ENCODE assay signal across 11 mouse cellular contexts in genomic region chr19:3930262-3931057, GRCm38 (mm10). TPM values are rescaled to one million over a fixed set of nuclear protein-coding genes. Genes with fewer than 3 reads are reported as not detected.
DNase-seq lines count a peak whose midpoint lies in the region; ATAC-seq and TF ChIP-seq lines count a peak whose summit lies in the region.
"Had no signal": no experiment of that assay in that cellular context is flagged by ENCODE, and none has a peak within 500 bp of the region (broad histone marks: within the 10 kb centered on the region; RNA-seq: fewer than 3 reads in every experiment).

No protein-coding gene starts in this region.

- peak overlapping the region; percentile 49 for H3K4me3 ChIP-seq in gastrocnemius, adult 2 months
- no peak overlapping the region for H3K4me3 ChIP-seq in midbrain, embryonic 12.5 days
- no peak overlapping the region for H3K4me3 ChIP-seq in midbrain, embryonic 13.5 days (replicated peaks)
- H3K4me3 ChIP-seq in hindbrain, postnatal 0 days (ENCODE audit: low read length) = no peak overlapping the region
- H3K4me3 ChIP-seq in thymus, adult 2 months (ENCODE audit: control insufficient read depth, insufficient read depth, low read length) = peak overlapping the region; percentile 17
- H3K4me3 ChIP-seq: erythroblast, embryonic 14.5 days had no signal

- peaks cover 11% of the 10 kb centered on the region for H3K4me1 ChIP-seq in midbrain, embryonic 12.5 days
- H3K4me1 ChIP-seq in midbrain, embryonic 13.5 days (replicated peaks) = peaks cover 21% of the 10 kb centered on the region
- H3K4me1 ChIP-seq in hindbrain, postnatal 0 days (ENCODE audit: insufficient read depth, low read length) = 0 out of 2 replicates have a peak, but pooled peaks cover 12% of the 10 kb centered on the region
- H3K4me1 ChIP-seq in thymus, adult 2 months (replicated peaks; ENCODE audit: control insufficient read depth, insufficient read depth, low read length) = peaks cover 35% of the 10 kb centered on the region

- 0 out of 2 replicates have a peak overlapping the region, but pooled peaks have one; percentile 0 for H3K9ac ChIP-seq in midbrain, embryonic 12.5 days (replicated peaks)
- H3K9ac ChIP-seq in midbrain, embryonic 13.5 days (replicated peaks) = no peak overlapping the region
- peak overlapping the region; percentile 25; the same call in 1 of the 2 replicates for H3K9ac ChIP-seq in hindbrain, postnatal 0 days (replicated peaks; ENCODE audit: low read length)
- H3K9ac ChIP-seq: liver, embryonic 15.5 days had no signal

- H3K27me3 ChIP-seq in midbrain, embryonic 12.5 days = peaks cover 6% of the 10 kb centered on the region
- H3K27me3 ChIP-seq in midbrain, embryonic 13.5 days = peaks cover 6% of the 10 kb centered on the region; the same call in 1 of the 2 replicates
- no peaks in the 10 kb centered on the region for H3K27me3 ChIP-seq in hindbrain, postnatal 0 days (ENCODE audit: insufficient read depth, low read length)
- H3K27me3 ChIP-seq in thymus, adult 2 months (ENCODE audit: control insufficient read depth, insufficient read depth, low read length) = no peaks in the 10 kb centered on the region

- DNase-seq in gastrocnemius, adult 2 months = peak; percentile 34
- no peak for DNase-seq in gastrocnemius, postnatal 10 days
- peak; percentile 31 for DNase-seq in hindbrain, postnatal 0 days (ENCODE audit: low spot score)
- peak; percentile 48 for DNase-seq in thymus, adult 2 months
- DNase-seq in gastrocnemius, postnatal 36 days = no peak
- no peak for DNase-seq in left cerebral cortex, postnatal 10 days (ENCODE audit: extremely low spot score in 1 of 2, low spot score in 2 of 2)

- H3K4me2 ChIP-seq in midbrain, embryonic 12.5 days (replicated peaks) = no peak overlapping the region
- no peak overlapping the region for H3K4me2 ChIP-seq in midbrain, embryonic 13.5 days (replicated peaks)
- H3K4me2 ChIP-seq in hindbrain, postnatal 0 days (ENCODE audit: low read depth, low read length) = no peak overlapping the region
- H3K4me2 ChIP-seq: liver, embryonic 15.5 days had no signal

- peak; percentile 42; the same call in 1 of the 2 replicates for TF ChIP-seq POLR2A in thymus, adult 2 months (IDR thresholded peaks at IDR 0.05; ENCODE audit: control insufficient read depth, extremely low read depth, insufficient read depth, low read length, poor library complexity)

- H3K36me3 ChIP-seq in midbrain, embryonic 12.5 days = no peaks in the 10 kb centered on the region
- H3K36me3 ChIP-seq in midbrain, embryonic 13.5 days = no peaks in the 10 kb centered on the region
- H3K36me3 ChIP-seq in hindbrain, postnatal 0 days (ENCODE audit: insufficient read depth, low read length) = no peaks in the 10 kb centered on the region
- no peaks in the 10 kb centered on the region for H3K36me3 ChIP-seq in thymus, adult 2 months (ENCODE audit: control insufficient read depth, insufficient read depth, low read length)
- H3K36me3 ChIP-seq: G1E; liver, embryonic 15.5 days had no signal

- 80% methylated on average over 21 of the region's 21 CpGs for WGBS in midbrain, embryonic 12.5 days
- WGBS in midbrain, embryonic 13.5 days = 77% methylated on average over 21 of the region's 21 CpGs
- WGBS in hindbrain, postnatal 0 days = 61% methylated on average over 21 of the region's 21 CpGs
- WGBS in thymus, adult 2 months = 21% methylated on average over 21 of the region's 21 CpGs

- H3K27ac ChIP-seq in gastrocnemius, adult 2 months = peak overlapping the region; percentile 84
- H3K27ac ChIP-seq in midbrain, embryonic 12.5 days (replicated peaks) = no peak overlapping the region
- no peak overlapping the region for H3K27ac ChIP-seq in midbrain, embryonic 13.5 days
- peak overlapping the region; percentile 73 for H3K27ac ChIP-seq in hindbrain, postnatal 0 days
- peak overlapping the region; percentile 49; the same call in 1 of the 2 replicates for H3K27ac ChIP-seq in thymus, adult 2 months (ENCODE audit: control insufficient read depth, insufficient read depth, low read length)

- TF ChIP-seq CTCF in gastrocnemius, adult 2 months (IDR thresholded peaks at IDR 0.05) = no peak
- no peak for TF ChIP-seq CTCF in hindbrain, postnatal 0 days (IDR thresholded peaks at IDR 0.05; ENCODE audit: low read depth)
- TF ChIP-seq CTCF in thymus, adult 2 months (IDR thresholded peaks at IDR 0.05; ENCODE audit: borderline replicate concordance, control insufficient read depth, extremely low read depth, insufficient read depth, low read length, poor library complexity) = no peak

- intact Hi-C loops in gastrocnemius, adult 2 months (cut with DNase I) = no loop called here
- intact Hi-C loops in gastrocnemius, postnatal 36 days (cut with DNase I) = no loop called here
- intact Hi-C loops in left cerebral cortex, postnatal 10 days (cut with DNase I) = no loop called here

- no peaks in the 10 kb centered on the region for H3K9me3 ChIP-seq in midbrain, embryonic 12.5 days
- H3K9me3 ChIP-seq in midbrain, embryonic 13.5 days = no peaks in the 10 kb centered on the region
- H3K9me3 ChIP-seq in hindbrain, postnatal 0 days (ENCODE audit: low read length) = no peaks in the 10 kb centered on the region
- H3K9me3 ChIP-seq: G1E; liver, embryonic 15.5 days had no signal

- ATAC-seq in midbrain, embryonic 12.5 days (ENCODE audit: low FRiP score, low read depth) = no peak
- no peak for ATAC-seq in midbrain, embryonic 13.5 days
- no peak for ATAC-seq in hindbrain, postnatal 0 days

RNA-seq across cellular contexts. Expression of gene Aldh3b1, which starts 0.9 kb away (rescaled TPM):
- under 1 TPM; 0.77 to 0.98 TPM for total RNA-seq in gastrocnemius, adult 2 months (2021)
- 1 to 10 TPM; 4.2 to 5.7 TPM for total RNA-seq in gastrocnemius, postnatal 10 days (2021)
- 0.83 and 0.96 TPM in 2 replicates for polyA plus RNA-seq in midbrain, embryonic 12.5 days (2016; fragmentation: Nextera tagmentation; extraction: Ambion mirVana)
- 0.80 and 1.1 TPM in 2 replicates for polyA plus RNA-seq in midbrain, embryonic 13.5 days (2015; fragmentation: Nextera tagmentation; extraction: Ambion mirVana)
- 2.2 and 3.0 TPM in 2 replicates for total RNA-seq in hindbrain, postnatal 0 days (2014; rRNA removed)
- polyA plus RNA-seq in hindbrain, postnatal 0 days (2015; fragmentation: Nextera tagmentation; extraction: Ambion mirVana) = 3.5 and 4.3 TPM in 2 replicates
- polyA plus RNA-seq in thymus, adult 2 months (2012; rRNA removed) = 10.2 and 11.7 TPM in 2 replicates
- 1 to 10 TPM in 1 of 2 experiments, under 1 TPM in 1; 0.92 to 1.6 TPM for total RNA-seq in gastrocnemius, postnatal 36 days (2021)
- 1 to 10 TPM; 1.5 to 1.7 TPM for total RNA-seq in left cerebral cortex, postnatal 10 days (2021)
- total RNA-seq: G1E had no signal
- polyA plus RNA-seq: erythroblast, embryonic 14.5 days; G1E had no signal

RNA-seq across cellular contexts. Expression of gene Unc93b1, which starts 4.5 kb away (rescaled TPM):
- total RNA-seq in gastrocnemius, adult 2 months (2021) = 1 to 10 TPM; 3.6 to 6.4 TPM
- 10 to 100 TPM; 19.6 to 20.1 TPM for total RNA-seq in gastrocnemius, postnatal 10 days (2021)
- polyA plus RNA-seq in midbrain, embryonic 12.5 days (2016; fragmentation: Nextera tagmentation; extraction: Ambion mirVana) = 8.5 and 10.4 TPM in 2 replicates
- polyA plus RNA-seq in midbrain, embryonic 13.5 days (2015; fragmentation: Nextera tagmentation; extraction: Ambion mirVana) = 5.6 and 8.1 TPM in 2 replicates
- total RNA-seq in hindbrain, postnatal 0 days (2014; rRNA removed) = 12.8 and 19.9 TPM in 2 replicates
- polyA plus RNA-seq in hindbrain, postnatal 0 days (2015; fragmentation: Nextera tagmentation; extraction: Ambion mirVana) = 15.3 and 16.3 TPM in 2 replicates
- polyA plus RNA-seq in thymus, adult 2 months (2012; rRNA removed) = 147 and 174 TPM in 2 replicates
- 1 to 10 TPM; 5.1 to 7.7 TPM for total RNA-seq in gastrocnemius, postnatal 36 days (2021)
- total RNA-seq in left cerebral cortex, postnatal 10 days (2021) = 10 to 100 TPM; 15.0 to 16.3 TPM

RNA-seq across cellular contexts. Expression of gene Ndufs8, which starts 17.9 kb away (rescaled TPM):
- total RNA-seq in gastrocnemius, adult 2 months (2021) = 100 to 1,000 TPM; 211 to 334 TPM
- 100 to 1,000 TPM; 181 to 205 TPM for total RNA-seq in gastrocnemius, postnatal 10 days (2021)
- 193 and 210 TPM in 2 replicates for polyA plus RNA-seq in midbrain, embryonic 12.5 days (2016; fragmentation: Nextera tagmentation; extraction: Ambion mirVana)
- polyA plus RNA-seq in midbrain, embryonic 13.5 days (2015; fragmentation: Nextera tagmentation; extraction: Ambion mirVana) = 232 TPM in 2 replicates
- 212 and 221 TPM in 2 replicates for total RNA-seq in hindbrain, postnatal 0 days (2014; rRNA removed)
- polyA plus RNA-seq in hindbrain, postnatal 0 days (2015; fragmentation: Nextera tagmentation; extraction: Ambion mirVana) = 366 and 367 TPM in 2 replicates
- 287 and 340 TPM in 2 replicates for polyA plus RNA-seq in thymus, adult 2 months (2012; rRNA removed)
- 100 to 1,000 TPM; 242 to 273 TPM for total RNA-seq in gastrocnemius, postnatal 36 days (2021)
- total RNA-seq in left cerebral cortex, postnatal 10 days (2021) = 100 to 1,000 TPM; 123 to 130 TPM

RNA-seq across cellular contexts. Expression of gene Tcirg1, which starts 23.5 kb away (rescaled TPM):
- 1 to 10 TPM; 5.1 to 5.8 TPM for total RNA-seq in gastrocnemius, adult 2 months (2021)
- total RNA-seq in gastrocnemius, postnatal 10 days (2021) = 10 to 100 TPM; 13.6 to 31.1 TPM
- 16.3 and 18.7 TPM in 2 replicates for polyA plus RNA-seq in midbrain, embryonic 12.5 days (2016; fragmentation: Nextera tagmentation; extraction: Ambion mirVana)
- 7.4 and 10.9 TPM in 2 replicates for polyA plus RNA-seq in midbrain, embryonic 13.5 days (2015; fragmentation: Nextera tagmentation; extraction: Ambion mirVana)
- total RNA-seq in hindbrain, postnatal 0 days (2014; rRNA removed) = 35.4 and 44.0 TPM in 2 replicates
- polyA plus RNA-seq in hindbrain, postnatal 0 days (2015; fragmentation: Nextera tagmentation; extraction: Ambion mirVana) = 16.8 and 17.3 TPM in 2 replicates
- 270 and 293 TPM in 2 replicates for polyA plus RNA-seq in thymus, adult 2 months (2012; rRNA removed)
- 1 to 10 TPM; 4.8 to 5.9 TPM for total RNA-seq in gastrocnemius, postnatal 36 days (2021)
- total RNA-seq in left cerebral cortex, postnatal 10 days (2021) = 10 to 100 TPM; 14.2 to 22.4 TPM

RNA-seq across cellular contexts. Expression of gene Aldh3b3, which starts 28.0 kb away (rescaled TPM):
- not detected for total RNA-seq in gastrocnemius, adult 2 months (2021)
- not detected for total RNA-seq in gastrocnemius, postnatal 10 days (2021)
- not detected in 2 replicates for polyA plus RNA-seq in midbrain, embryonic 12.5 days (2016; fragmentation: Nextera tagmentation; extraction: Ambion mirVana)
- polyA plus RNA-seq in midbrain, embryonic 13.5 days (2015; fragmentation: Nextera tagmentation; extraction: Ambion mirVana) = not detected in 2 replicates
- not detected in 2 replicates for total RNA-seq in hindbrain, postnatal 0 days (2014; rRNA removed)
- not detected in 2 replicates for polyA plus RNA-seq in hindbrain, postnatal 0 days (2015; fragmentation: Nextera tagmentation; extraction: Ambion mirVana)
- 0.33 and 0.97 TPM in 2 replicates for polyA plus RNA-seq in thymus, adult 2 months (2012; rRNA removed)
- total RNA-seq in gastrocnemius, postnatal 36 days (2021) = not detected
- not detected for total RNA-seq in left cerebral cortex, postnatal 10 days (2021)
- polyA plus RNA-seq: erythroblast, embryonic 14.5 days; G1E had no signal

Comparison
In these comparisons a context has a peak if more than half of its experiments do, and no peak if none do; other contexts are left out.
1. DNase-seq: peak in gastrocnemius, adult 2 months (single experiment), hindbrain, postnatal 0 days (single experiment) and thymus, adult 2 months (single experiment); none in gastrocnemius, postnatal 10 days (single experiment), gastrocnemius, postnatal 36 days (0 of 2) and left cerebral cortex, postnatal 10 days (0 of 2).
2. H3K27ac ChIP-seq: peak in gastrocnemius, adult 2 months (single experiment), hindbrain, postnatal 0 days (single experiment) and thymus, adult 2 months (single experiment); none in midbrain, embryonic 12.5 days (single experiment) and midbrain, embryonic 13.5 days (single experiment).
3. H3K4me3 ChIP-seq: peak in gastrocnemius, adult 2 months (single experiment) and thymus, adult 2 months (single experiment); none in midbrain, embryonic 12.5 days (single experiment), midbrain, embryonic 13.5 days (single experiment) and hindbrain, postnatal 0 days (single experiment).